Mouse (Mus musculus): ENCODE data around the gene Cdc42bpg.

- TF ChIP-seq CTCF (IDR thresholded peaks at IDR 0.05; ENCODE audit: insufficient read depth, low read length) = no peak
- no peak for TF ChIP-seq POLR2A (IDR thresholded peaks at IDR 0.05; ENCODE audit: borderline replicate concordance, extremely low read depth, low read depth, low read length)
Observed at GRCm38 (mm10) chr19:6300402-6300841, 5.8 kb upstream of the Cdc42bpg start.
